In genomic region chr4:109296510-109296909, GRCm38 (mm10) we compare ENCODE assay signal across 17 mouse cellular contexts.
"Had no signal": no experiment of that assay in that cellular context is flagged by ENCODE, and none has a peak within 500 bp of the region (broad histone marks: within the 10 kb centered on the region; RNA-seq: fewer than 3 reads in every experiment).

No protein-coding gene starts in this region.

- H3K4me3 ChIP-seq: kidney, embryonic 15.5 days; liver, embryonic 13.5 days; megakaryocyte, embryonic 14.5 days; neural tube, embryonic 12.5 days; neural tube, embryonic 15.5 days; stomach, embryonic 15.5 days had no signal

- H3K27ac ChIP-seq: kidney, embryonic 15.5 days; liver, embryonic 13.5 days; macrophage; neural tube, embryonic 12.5 days; neural tube, embryonic 15.5 days; stomach, embryonic 15.5 days had no signal

- DNase-seq: kidney, adult 2 months; kidney, postnatal 10 days; kidney, postnatal 36 days; liver, embryonic 13.5 days; lung, adult 2 months; midbrain, embryonic 14.5 days; retina, postnatal 1 day; right cerebral cortex, postnatal 25 days; spleen, adult 18-20 months; thymus, adult 18-20 months; thymus, postnatal 36 days had no signal
